Mouse (Mus musculus) layer of hippocampus, adult 2 months (tissue): ENCODE measurements around the gene Il22ra1. TPM values are rescaled to one million over a fixed set of nuclear protein-coding genes. Genes with fewer than 3 reads are reported as not detected.

ENCODE experiments used
- DNase-seq, 2 experiments: peaks; one replicate each; pipeline ENCODE4 v3.0.0; 2022; ENCODE audit warnings: low spot score in 2 of 2
- H3K27ac ChIP-seq: fragments of 200-600 bp; 2 replicates; pipeline ENCODE4 v1.8.1; 2022
- H3K4me3 ChIP-seq: fragments of 200-600 bp; 2 replicates; pipeline ENCODE4 v1.8.1; 2022; ENCODE audit warnings: mild to moderate bottlenecking
- CTCF ChIP-seq: fragments of 200-600 bp; conservative IDR thresholded peaks from 2 replicates; pipeline ENCODE4 v1.8.1; 2022; ENCODE audit warnings: antibody characterized with exemption, mild to moderate bottlenecking, moderate library complexity
- long read RNA-seq, 2 experiments: library from polyadenylated mRNA; stranded (forward); transcript quantifications; one replicate each; pipeline ENCODE4 v2.0.0; 2021; ENCODE audit warnings: borderline mapping rate in 2 of 2
- total RNA-seq, 2 experiments: library from RNA; stranded (reverse); gene quantifications; 2 replicates each; pipeline ENCODE4 v1.2.3; 2021

Il22ra1 gene
- total RNA-seq: under 1 TPM; 0.12 to 0.13 TPM
- long read RNA-seq, experiment 1: 0 reads
- long read RNA-seq, experiment 2: 0 reads

GRCm38 (mm10) chr4:135727817-135728216 lies at the start of gene Il22ra1:
Gene Il22ra1 (plus strand): TSS chr4:135728172.
- Histone ChIP-seq H3K4me3 (no peak within 1 kb of the TSS), H3K27ac (no peak within 1 kb of the TSS)
- DNase-seq: no peak
- no peak for TF ChIP-seq CTCF

GRCm38 (mm10) chr4:135679316-135679715 lies 48.7 kb upstream of the Il22ra1 start:
- no peak for TF ChIP-seq CTCF
- DNase-seq: no peak
- H3K4me3 ChIP-seq: no peak overlapping the region
- no peak overlapping the region for H3K27ac ChIP-seq

- DNase-seq: no peak
- Histone ChIP-seq H3K4me3 (no peak overlapping the region), H3K27ac (no peak overlapping the region)
- TF ChIP-seq CTCF: no peak
These were observed 46.2 kb upstream of the Il22ra1 start for GRCm38 (mm10) chr4:135681789-135682188.

GRCm38 (mm10) chr4:135683553-135683952 lies 44.4 kb upstream of the Il22ra1 start:
- DNase-seq: no peak

GRCm38 (mm10) chr4:135684731-135685130 lies 43.2 kb upstream of the Il22ra1 start:
- no peak for DNase-seq
- H3K4me3 ChIP-seq: no peak overlapping the region
- no peak for TF ChIP-seq CTCF
- no peak overlapping the region for H3K27ac ChIP-seq

More at GRCm38 (mm10) chr4:135683553-135683952, 44.4 kb upstream of the Il22ra1 start:
- H3K4me3 ChIP-seq: no peak overlapping the region
- H3K27ac ChIP-seq: no peak overlapping the region
- peak; percentile 68 for TF ChIP-seq CTCF

- no peak for TF ChIP-seq CTCF
- H3K27ac ChIP-seq: no peak within 1 kb of the TSS
- peak; percentile 33 to 36 for DNase-seq
- peak within 1 kb of the TSS; percentile 56 for H3K4me3 ChIP-seq
These were observed 41.9 kb upstream of the Il22ra1 start, which contains the start of gene Ifnlr1 for GRCm38 (mm10) chr4:135685906-135686567. Gene Ifnlr1 (plus strand): TSS chr4:135686287.

GRCm38 (mm10) chr4:135686568-135686953 lies 41.4 kb upstream of the Il22ra1 start:
- Histone ChIP-seq H3K27ac (no peak overlapping the region), H3K4me3 (peak overlapping the region; percentile 56)
- TF ChIP-seq CTCF: no peak
- no peak for DNase-seq

- DNase-seq: no peak
- Histone ChIP-seq H3K4me3 (no peak overlapping the region), H3K27ac (no peak overlapping the region)
- TF ChIP-seq CTCF: no peak
These were observed 38.2 kb upstream of the Il22ra1 start for GRCm38 (mm10) chr4:135689797-135690196.

GRCm38 (mm10) chr4:135690241-135690640 lies 37.7 kb upstream of the Il22ra1 start:
- TF ChIP-seq CTCF: no peak
- H3K27ac ChIP-seq: no peak overlapping the region
- no peak for DNase-seq
- H3K4me3 ChIP-seq: no peak overlapping the region

- Histone ChIP-seq H3K27ac (no peak overlapping the region), H3K4me3 (no peak overlapping the region)
- DNase-seq: no peak
- no peak for TF ChIP-seq CTCF
These were observed 35.1 kb upstream of the Il22ra1 start for GRCm38 (mm10) chr4:135692916-135693315.

- Histone ChIP-seq H3K4me3 (no peak overlapping the region), H3K27ac (no peak overlapping the region)
- DNase-seq: no peak
- TF ChIP-seq CTCF: no peak
These were observed 29.5 kb upstream of the Il22ra1 start for GRCm38 (mm10) chr4:135698498-135698897.

- no peak for DNase-seq
- no peak overlapping the region for H3K4me3 ChIP-seq
- no peak for TF ChIP-seq CTCF
- no peak overlapping the region for H3K27ac ChIP-seq
These were observed 24.5 kb upstream of the Il22ra1 start for GRCm38 (mm10) chr4:135703497-135703896.

GRCm38 (mm10) chr4:135704016-135704415 lies 24.0 kb upstream of the Il22ra1 start:
- no peak for TF ChIP-seq CTCF
- Histone ChIP-seq H3K27ac (no peak overlapping the region), H3K4me3 (no peak overlapping the region)
- DNase-seq: no peak

- no peak for TF ChIP-seq CTCF
- DNase-seq: no peak
- Histone ChIP-seq H3K4me3 (no peak overlapping the region), H3K27ac (no peak overlapping the region)
These were observed 21.9 kb upstream of the Il22ra1 start for GRCm38 (mm10) chr4:135706045-135706444.
